Mouse (Mus musculus) heart, embryonic 12.5 days (tissue): ENCODE results near the gene Olfr616. TPM values are rescaled to one million over a fixed set of nuclear protein-coding genes. Genes with fewer than 3 reads are reported as not detected.

Experiments used
- microRNA-seq: library from miRNA; unstranded; fragments of <30 nt; microRNA quantifications from one replicate; pipeline ENCODE4, GENCODE M21; 2017
- polyA plus RNA-seq: library from polyadenylated mRNA; unstranded; fragments of >200 nt; fragmentation: Nextera tagmentation; extraction: Ambion mirVana; gene quantifications from 2 replicates; pipeline ENCODE4 v1.2.1, GENCODE M21; 2016

The Olfr616 gene
- polyA plus RNA-seq, 1 experiment from 2014 or later, result not detected

Small RNA genes lying within 50 kb of the gene (microRNA-seq; reads per million reads assigned to microRNA genes)
- not detected for gene Gm26506

Other genes starting within 250 kb of the Olfr616 start
- gene Olfr598, start 245.6 kb downstream of the Olfr616 start, polyA plus RNA-seq, result not detected in 2 replicates
- not detected in 2 replicates for gene Olfr599, start 233.2 kb downstream of the Olfr616 start, polyA plus RNA-seq
- not detected in 2 replicates for gene Olfr600, start 219.5 kb downstream of the Olfr616 start, polyA plus RNA-seq
- not detected in 2 replicates for gene Olfr601, start 206.5 kb downstream of the Olfr616 start, polyA plus RNA-seq
- gene Olfr603, start 183.0 kb downstream of the Olfr616 start, polyA plus RNA-seq, result not detected in 2 replicates
- not detected in 2 replicates for gene Usp17lc, start 154.1 kb downstream of the Olfr616 start, polyA plus RNA-seq
- gene Olfr605, start 123.7 kb downstream of the Olfr616 start, polyA plus RNA-seq, result not detected in 2 replicates
- gene Olfr606, start 120.1 kb downstream of the Olfr616 start, polyA plus RNA-seq, result not detected in 2 replicates
- gene Olfr607, start 105.0 kb downstream of the Olfr616 start, polyA plus RNA-seq, result 0.13 and 0.28 TPM in 2 replicates
- 0.17 TPM in 1 of 2 replicates, not detected in the other for gene Olfr608, start 99.3 kb downstream of the Olfr616 start, polyA plus RNA-seq
- gene Olfr609, start 71.1 kb downstream of the Olfr616 start, polyA plus RNA-seq, result 0.08 TPM in 1 of 2 replicates, not detected in the other
- not detected in 2 replicates for gene Olfr610, start 57.0 kb downstream of the Olfr616 start, polyA plus RNA-seq
- not detected in 2 replicates for gene Olfr611, start 48.3 kb downstream of the Olfr616 start, polyA plus RNA-seq
- gene Olfr612, start 26.4 kb downstream of the Olfr616 start, polyA plus RNA-seq, result not detected in 2 replicates
- not detected in 2 replicates for gene Olfr613, start 21.1 kb downstream of the Olfr616 start, polyA plus RNA-seq
- gene Olfr615, start 13.1 kb downstream of the Olfr616 start, polyA plus RNA-seq, result not detected in 2 replicates
- not detected in 2 replicates for gene Olfr617, start 3.9 kb upstream of the Olfr616 start, polyA plus RNA-seq
- gene Olfr618, start 21.0 kb upstream of the Olfr616 start, polyA plus RNA-seq, result not detected in 2 replicates
- not detected in 2 replicates for gene Olfr619, start 31.4 kb upstream of the Olfr616 start, polyA plus RNA-seq
- gene Olfr620, start 43.4 kb upstream of the Olfr616 start, polyA plus RNA-seq, result not detected in 2 replicates
- gene Olfr622, start 73.6 kb upstream of the Olfr616 start, polyA plus RNA-seq, result not detected in 2 replicates
- gene Olfr623, start 94.6 kb upstream of the Olfr616 start, polyA plus RNA-seq, result not detected in 2 replicates
- 0.03 and 0.04 TPM in 2 replicates for gene Olfr624, start 102.0 kb upstream of the Olfr616 start, polyA plus RNA-seq
- gene Olfr625-ps1, start 113.6 kb upstream of the Olfr616 start, polyA plus RNA-seq, result not detected in 2 replicates
- gene Olfr243, start 145.5 kb upstream of the Olfr616 start, polyA plus RNA-seq, result not detected in 2 replicates
- not detected in 2 replicates for gene Olfr628, start 161.2 kb upstream of the Olfr616 start, polyA plus RNA-seq
- gene Olfr629, start 175.8 kb upstream of the Olfr616 start, polyA plus RNA-seq, result 0.08 TPM in 1 of 2 replicates, not detected in the other
- not detected in 2 replicates for gene Olfr630, start 188.2 kb upstream of the Olfr616 start, polyA plus RNA-seq
- gene Olfr69, start 202.5 kb upstream of the Olfr616 start, polyA plus RNA-seq, result not detected in 2 replicates
- gene Olfr68, start 210.6 kb upstream of the Olfr616 start, polyA plus RNA-seq, result not detected in 2 replicates
- gene Olfr67, start 222.7 kb upstream of the Olfr616 start, polyA plus RNA-seq, result not detected in 2 replicates
- 3,072 and 3,403 TPM in 2 replicates for gene Hbb-bt, start 244.9 kb upstream of the Olfr616 start, polyA plus RNA-seq